Mouse (Mus musculus): ENCODE data around the gene Hsd3b7. TPM values are rescaled to one million over a fixed set of nuclear protein-coding genes. Genes with fewer than 3 reads are reported as not detected.
"Not testable (repeated sequence)": the region's sequence is repeated elsewhere in the genome, so short reads cannot be mapped to it uniquely, and the experiment has no call there.

Gene Hsd3b7
- total and polyA plus RNA-seq, 3 experiments = 45.5 to 86.5 (median 46.2) TPM

DNA sequence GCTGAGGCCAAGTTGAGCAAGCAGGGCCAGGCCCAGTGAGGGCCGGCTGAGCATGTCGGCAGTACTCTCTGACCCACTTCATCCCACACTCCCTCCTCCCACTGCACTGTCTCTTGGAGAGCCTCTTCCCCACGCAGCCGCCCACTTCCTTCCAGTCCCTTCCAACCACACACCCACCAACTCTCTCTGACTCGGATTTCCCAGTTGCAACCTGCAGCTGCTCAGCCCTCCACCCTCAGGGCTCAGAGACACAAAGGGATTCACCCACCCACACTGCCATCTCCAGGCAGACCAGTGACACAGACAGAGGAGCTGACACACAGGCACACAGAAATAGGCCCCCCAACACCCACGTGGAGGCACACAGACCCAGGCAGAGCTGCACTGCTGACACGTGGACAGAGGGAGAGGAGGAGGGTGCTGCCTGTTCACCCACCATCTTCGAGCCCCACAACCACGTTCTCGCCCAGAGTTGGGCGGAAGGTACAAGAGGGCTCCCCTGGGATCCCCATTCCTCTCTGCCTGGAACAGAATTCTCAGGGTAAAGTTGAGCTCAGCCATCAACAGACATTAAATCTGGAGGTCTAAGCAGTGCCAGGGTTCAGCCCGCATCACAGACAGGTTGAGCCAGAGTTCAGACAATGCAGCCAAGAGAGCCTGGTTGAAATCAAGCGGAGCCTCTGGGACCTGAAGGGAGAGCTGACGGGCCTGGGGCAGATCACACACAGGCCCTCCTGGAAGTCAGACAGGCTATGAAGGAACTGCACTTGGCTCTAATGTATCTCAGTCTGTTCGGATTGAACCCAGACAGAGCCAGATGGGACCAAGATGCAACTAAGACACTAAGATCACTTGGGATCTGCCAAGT is 15.8 kb downstream of the Hsd3b7 start:
- DNase-seq = peak; percentile 63

DNA sequence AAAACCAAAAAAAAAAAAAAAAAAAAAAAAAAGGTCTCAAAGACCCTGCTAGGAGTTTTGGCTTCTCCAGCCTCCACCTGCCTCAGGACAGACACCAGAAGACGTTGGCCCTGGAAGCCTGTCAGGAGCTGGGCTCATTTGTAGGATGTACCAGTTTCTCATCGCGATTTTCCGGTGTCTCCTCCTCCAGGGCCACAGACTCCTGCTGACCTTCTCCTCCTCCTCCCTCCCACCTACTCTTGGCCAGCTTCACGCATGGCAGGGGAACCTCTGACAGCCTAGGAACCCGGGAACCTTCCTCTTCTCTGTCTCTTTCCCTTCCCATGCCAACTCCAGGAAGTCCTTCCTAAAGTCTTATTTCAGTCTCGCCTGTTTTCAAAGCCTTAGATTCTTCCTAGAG is 16.6 kb downstream of the Hsd3b7 start:
- DNase-seq = no peak

GRCm38 (mm10) chr7:127817776-127818175 is 17.4 kb downstream of the Hsd3b7 start:
- no peak for DNase-seq

- DNase-seq = no peak
These were observed 20.6 kb downstream of the Hsd3b7 start for GRCm38 (mm10) chr7:127820836-127821509.

GRCm38 (mm10) chr7:127822494-127822893 is 22.1 kb downstream of the Hsd3b7 start:
- no peak for DNase-seq

DNA sequence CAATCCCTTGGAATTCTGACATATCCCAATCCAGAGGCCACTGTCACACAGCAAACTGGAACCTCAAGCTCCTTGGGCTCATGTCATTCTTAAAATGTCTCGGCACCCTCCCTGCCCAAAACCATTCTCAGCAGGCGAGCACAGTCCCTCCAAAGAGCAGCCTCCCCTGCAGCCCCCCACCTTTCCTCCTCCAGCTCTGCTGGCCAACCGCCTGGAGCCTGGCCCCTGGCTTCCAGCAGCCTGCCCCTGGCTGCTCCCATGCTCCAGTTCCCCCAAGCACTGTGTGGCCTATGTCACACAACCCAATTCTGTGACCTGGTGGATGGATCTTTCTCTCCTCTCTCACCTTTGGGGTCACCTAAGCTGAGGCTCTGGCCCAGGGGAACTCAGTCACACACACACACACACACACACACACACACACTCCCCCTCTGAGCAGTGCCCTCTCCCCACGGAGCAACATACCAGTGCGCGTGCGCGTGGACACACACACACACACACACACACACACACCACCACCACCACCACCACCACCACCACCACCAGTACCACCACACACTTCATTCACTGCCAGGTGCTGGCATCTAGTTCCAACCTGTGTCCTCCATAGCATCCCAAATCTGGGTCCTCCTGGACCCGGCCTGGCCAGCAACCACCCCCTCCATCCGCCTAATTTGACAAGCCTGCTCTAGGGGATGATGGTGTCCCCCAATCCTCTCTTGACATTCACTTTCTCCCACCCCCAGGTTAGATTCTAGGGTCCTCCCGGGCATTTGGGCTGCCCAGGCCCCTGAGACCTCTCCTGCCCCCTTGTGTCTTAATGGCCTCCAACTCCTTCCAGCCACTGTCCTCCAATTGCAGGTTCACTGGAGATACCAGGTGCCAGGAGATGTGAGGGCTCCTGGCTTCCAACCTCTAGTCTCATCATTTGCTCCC is 23.1 kb downstream of the Hsd3b7 start:
- DNase-seq = no peak

- DNase-seq = no peak
These were observed 23.9 kb downstream of the Hsd3b7 start, which contains the start of the genes Stx4a and Stx1b for GRCm38 (mm10) chr7:127824176-127824871. Gene Stx4a (plus strand): TSS chr7:127824294. Gene Stx1b (minus strand): TSS chr7:127824549.

DNA sequence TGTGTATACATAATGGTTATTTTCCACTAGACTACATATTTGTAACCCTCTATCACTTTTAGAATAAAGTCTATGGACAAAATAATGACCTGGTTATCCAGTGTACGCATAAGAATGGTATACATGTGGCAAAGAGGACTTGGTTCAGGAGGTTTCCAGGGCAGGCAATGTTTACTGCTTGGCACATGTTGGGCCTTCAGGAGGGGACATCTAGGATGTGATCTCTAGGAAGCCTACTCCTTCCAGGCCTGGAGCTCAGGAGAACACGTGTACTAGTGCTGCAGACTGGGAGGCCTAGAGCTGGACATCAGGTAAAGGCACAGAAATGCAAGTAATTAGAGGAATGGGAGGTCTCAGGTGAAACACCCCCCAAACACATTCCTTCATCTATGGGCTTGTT is 35.1 kb downstream of the Hsd3b7 start:
- no peak for DNase-seq

- DNase-seq = no peak
These were observed 37.1 kb downstream of the Hsd3b7 start for GRCm38 (mm10) chr7:127837473-127837872.

DNA sequence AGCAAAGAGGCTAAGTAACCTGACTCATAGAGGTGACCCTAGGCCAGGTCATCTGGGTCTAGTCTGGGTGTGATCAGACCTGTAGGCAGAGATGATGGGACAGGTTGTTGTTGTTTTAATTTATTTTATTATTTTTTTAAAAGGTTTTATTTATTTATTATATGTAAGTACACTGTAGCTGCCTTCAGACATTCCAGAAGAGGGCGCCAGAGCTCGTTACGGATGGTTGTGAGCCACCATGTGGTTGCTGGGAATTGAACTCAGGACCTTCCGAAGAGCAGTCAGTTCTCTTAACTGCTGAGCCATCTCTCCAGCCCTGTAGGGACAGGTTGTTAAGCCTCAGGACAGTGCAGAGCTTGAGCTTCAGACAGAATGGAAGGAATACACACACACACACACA is 37.5 kb downstream of the Hsd3b7 start:
- DNase-seq = not testable (repeated sequence)

- not testable (repeated sequence) for DNase-seq
These were observed 39.6 kb downstream of the Hsd3b7 start for GRCm38 (mm10) chr7:127840031-127840430.

- peak; percentile 62 for DNase-seq
These were observed 40.5 kb downstream of the Hsd3b7 start for GRCm38 (mm10) chr7:127840886-127841285.

DNA sequence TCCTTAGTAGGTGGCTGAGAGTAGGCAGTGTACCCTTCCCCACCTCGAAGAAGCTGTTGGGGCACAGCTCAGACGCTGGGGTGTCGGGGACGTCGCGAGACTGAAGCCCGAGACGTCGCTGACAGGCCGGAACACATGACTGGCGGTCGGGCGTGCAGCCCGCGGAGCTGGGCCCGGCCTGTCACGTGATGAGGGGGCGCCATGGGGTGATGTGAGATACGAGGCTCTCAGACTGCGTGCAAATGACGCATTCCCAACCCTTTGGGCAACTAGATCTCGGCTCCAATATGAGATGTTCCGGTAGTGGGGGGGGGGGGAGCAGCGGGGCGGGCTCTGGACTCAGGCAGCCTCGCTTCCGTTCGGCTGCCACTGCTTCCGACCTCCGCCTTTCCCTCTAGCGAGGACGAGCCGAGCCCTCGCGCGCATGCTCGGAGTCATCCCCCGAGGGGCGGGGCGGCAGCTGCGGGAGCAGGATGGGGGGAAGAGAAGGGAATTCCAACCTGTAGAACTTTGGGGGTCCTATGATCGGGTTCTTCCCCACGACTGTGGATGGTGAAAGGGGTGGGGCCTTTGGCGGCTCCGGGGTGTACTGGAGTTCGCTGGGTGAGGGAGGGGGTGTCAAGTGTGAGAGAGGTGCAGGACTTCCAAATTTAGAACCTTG is 41.1 kb downstream of the Hsd3b7 start:
- DNase-seq = peak; percentile 97

GRCm38 (mm10) chr7:127842001-127842718 is 41.8 kb downstream of the Hsd3b7 start:
- DNase-seq = peak; percentile 87

GRCm38 (mm10) chr7:127849973-127850875 is 49.8 kb downstream of the Hsd3b7 start:
- DNase-seq = no peak

DNA sequence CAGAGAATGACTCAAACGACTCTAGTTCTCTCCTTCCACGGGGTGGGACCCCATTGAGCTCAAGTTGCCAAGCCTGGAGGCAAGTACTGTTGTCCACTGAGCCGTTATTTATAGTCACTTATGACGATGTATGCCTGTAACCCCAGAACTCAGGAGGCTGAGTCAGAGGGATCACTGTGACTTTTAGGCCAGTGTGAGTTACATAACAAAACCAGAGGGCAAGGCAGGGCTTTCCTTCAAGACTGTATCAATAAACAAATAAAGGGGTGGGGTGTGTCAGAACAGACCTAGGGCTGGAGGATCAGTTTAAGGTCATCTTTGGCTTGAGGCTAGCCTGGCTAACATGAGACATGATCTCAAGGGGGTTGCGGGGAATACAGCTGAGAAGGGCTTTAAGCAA is 50.5 kb downstream of the Hsd3b7 start:
- peak; percentile 24 for DNase-seq

All from adrenal gland, adult 2 months (tissue).